9 mouse cellular contexts compared by ENCODE assay signal in genomic region chr10:117844279-117844678, GRCm38 (mm10). TPM values are rescaled to one million over a fixed set of nuclear protein-coding genes. Genes with fewer than 3 reads are reported as not detected.
DNase-seq lines count a peak whose midpoint lies in the region; ATAC-seq and TF ChIP-seq lines count a peak whose summit lies in the region.
"Had no signal": no experiment of that assay in that cellular context is flagged by ENCODE, and none has a peak within 500 bp of the region (broad histone marks: within the 10 kb centered on the region; RNA-seq: fewer than 3 reads in every experiment).

No protein-coding gene starts in this region.

- peaks cover 35% of the 10 kb centered on the region for H3K4me1 ChIP-seq in heart, embryonic 15.5 days (replicated peaks)
- H3K4me1 ChIP-seq in ES-E14 (ENCODE audit: control insufficient read depth in 2 of 2, insufficient read depth in 2 of 2, low read length in 2 of 2, poor library complexity in 1 of 2): peaks cover 4 to 7% of the 10 kb centered on the region in 2 experiments; a peak in 2 of 4 replicates
- H3K4me1 ChIP-seq in hindbrain, embryonic 11.5 days (replicated peaks; ENCODE audit: control insufficient read depth, insufficient read depth, low read length): peaks cover 4% of the 10 kb centered on the region; the same call in 1 of the 2 replicates
- peaks cover 29% of the 10 kb centered on the region for H3K4me1 ChIP-seq in midbrain, embryonic 10.5 days

- H3K36me3 ChIP-seq in heart, embryonic 15.5 days: no peaks in the 10 kb centered on the region
- no peaks in the 10 kb centered on the region for H3K36me3 ChIP-seq in ES-E14 (ENCODE audit: control insufficient read depth, insufficient read depth, low read length, poor library complexity, severe bottlenecking)
- no peaks in the 10 kb centered on the region for H3K36me3 ChIP-seq in hindbrain, embryonic 11.5 days (ENCODE audit: control insufficient read depth, insufficient read depth, low read length)
- no peaks in the 10 kb centered on the region for H3K36me3 ChIP-seq in midbrain, embryonic 10.5 days

- peak overlapping the region; percentile 99 for H3K9ac ChIP-seq in heart, embryonic 15.5 days
- no peak overlapping the region; the same call in 1 of the 2 replicates for H3K9ac ChIP-seq in ES-E14 (ENCODE audit: insufficient read depth, low read depth, low read length, poor library complexity, severe bottlenecking)
- no peak overlapping the region for H3K9ac ChIP-seq in hindbrain, embryonic 11.5 days (ENCODE audit: low read depth, low read length)

- H3K4me2 ChIP-seq in heart, embryonic 15.5 days: peak overlapping the region; percentile 71
- H3K4me2 ChIP-seq in hindbrain, embryonic 11.5 days (replicated peaks; ENCODE audit: low read depth, low read length): peak overlapping the region; percentile 67

- no peak for ATAC-seq in heart, embryonic 15.5 days (replicated peaks; ENCODE audit: insufficient number of reproducible peaks, insufficient read depth, low FRiP score, low read depth)
- ATAC-seq in hindbrain, embryonic 11.5 days (ENCODE audit: low FRiP score): no peak

- no peaks in the 10 kb centered on the region for H3K9me3 ChIP-seq in heart, embryonic 15.5 days (replicated peaks)
- no peaks in the 10 kb centered on the region for H3K9me3 ChIP-seq in ES-E14 (ENCODE audit: control insufficient read depth, insufficient read depth, low read depth, low read length)
- H3K9me3 ChIP-seq in hindbrain, embryonic 11.5 days (ENCODE audit: control insufficient read depth, low read length): no peaks in the 10 kb centered on the region
- no peaks in the 10 kb centered on the region for H3K9me3 ChIP-seq in midbrain, embryonic 10.5 days (replicated peaks)

- 16% methylated on average over 5 of the region's 5 CpGs for WGBS in heart, embryonic 15.5 days
- WGBS in hindbrain, embryonic 11.5 days: 48% methylated on average over 5 of the region's 5 CpGs
- 65% methylated on average over 5 of the region's 5 CpGs for WGBS in midbrain, embryonic 10.5 days

- H3K27me3 ChIP-seq in heart, embryonic 15.5 days: no peaks in the 10 kb centered on the region
- H3K27me3 ChIP-seq in hindbrain, embryonic 11.5 days (ENCODE audit: control insufficient read depth, insufficient read depth, low read length): no peaks in the 10 kb centered on the region
- H3K27me3 ChIP-seq in midbrain, embryonic 10.5 days (ENCODE audit: low read depth, poor library complexity, severe bottlenecking): no peaks in the 10 kb centered on the region; the same call in 1 of the 2 replicates
- H3K27me3 ChIP-seq: Patski had no signal

- peak overlapping the region; percentile 99 for H3K27ac ChIP-seq in heart, embryonic 15.5 days
- no peak overlapping the region; the same call in 1 of the 2 replicates for H3K27ac ChIP-seq in ES-E14 (ENCODE audit: insufficient read depth, low read depth, low read length, poor library complexity, severe bottlenecking)
- no peak overlapping the region for H3K27ac ChIP-seq in hindbrain, embryonic 11.5 days (ENCODE audit: low read depth, low read length)
- no peak overlapping the region for H3K27ac ChIP-seq in midbrain, embryonic 10.5 days (replicated peaks)

- DNase-seq in heart, adult 18-20 months: no peak
- no peak for DNase-seq in ES-E14 (ENCODE audit: low read depth, low spot score)
- DNase-seq in hindbrain, embryonic 11.5 days (ENCODE audit: low spot score): no peak
- no peak for DNase-seq in midbrain, embryonic 10.5 days (ENCODE audit: low spot score)
- no peak for DNase-seq in Muller cell, postnatal 12 days (ENCODE audit: inconsistent ontology term)
- no peak for DNase-seq in gastrocnemius, postnatal 36 days
- no peak for DNase-seq in embryo, embryonic 11 days

- in situ Hi-C loops in ES-E14 (cut with MboI; ENCODE audit: low sequenced_read_pairs in 2 of 2, unreplicated experiment in 2 of 2): no loop called here

- peak overlapping the region; percentile 97 for H3K4me3 ChIP-seq in heart, embryonic 15.5 days
- peak overlapping the region; percentile 77 to 99; a peak in 3 of 4 replicates for H3K4me3 ChIP-seq in ES-E14 (ENCODE audit: insufficient read depth in 1 of 2, low read depth in 1 of 2, low read length in 2 of 2, poor library complexity in 1 of 2, severe bottlenecking in 1 of 2)
- H3K4me3 ChIP-seq in hindbrain, embryonic 11.5 days (ENCODE audit: low read depth, low read length): peak overlapping the region; percentile 87
- H3K4me3 ChIP-seq in midbrain, embryonic 10.5 days: peak overlapping the region; percentile 74

- intact Hi-C loops in gastrocnemius, postnatal 36 days (cut with DNase I): no loop called here

TF ChIP-seq in ES-E14, 5 proteins besides CTCF, POLR2A, EP300 and RAD21:
- no peak for TF ChIP-seq ZNF384 (IDR thresholded peaks at IDR 0.05; ENCODE audit: low read depth, low read length)
- no peak for TF ChIP-seq HCFC1 (IDR thresholded peaks at IDR 0.05; ENCODE audit: borderline replicate concordance, insufficient read depth, low read length)
- TF ChIP-seq MAFK (IDR thresholded peaks at IDR 0.05; ENCODE audit: insufficient read depth, low read depth, low read length): no peak
- TF ChIP-seq CHD2 (IDR thresholded peaks at IDR 0.05; ENCODE audit: low read depth, low read length): no peak
- TF ChIP-seq ZC3H11A (IDR thresholded peaks at IDR 0.05; ENCODE audit: borderline replicate concordance, low read depth, low read length): no peak
TF ChIP-seq in ES-E14: peak in this region for 0.

RNA-seq across cellular contexts. Expression of gene Rap1b, which starts 1.6 kb away (rescaled TPM):
- polyA plus RNA-seq in heart, embryonic 15.5 days (2015; fragmentation: Nextera tagmentation; extraction: Ambion mirVana): 112 and 128 TPM in 2 replicates
- 10 to 100 TPM; 48.1 to 52.0 TPM for total RNA-seq in heart, adult 18-20 months (2021)
- 26.1 and 49.6 TPM in 2 replicates for total RNA-seq in ES-E14 (2012; rRNA removed)
- 176 and 181 TPM in 2 replicates for polyA plus RNA-seq in hindbrain, embryonic 11.5 days (2014; fragmentation: Nextera tagmentation; extraction: Ambion mirVana)
- 144 and 146 TPM in 2 replicates for polyA plus RNA-seq in midbrain, embryonic 10.5 days (2016; fragmentation: Nextera tagmentation; extraction: Ambion mirVana)
- 10 to 100 TPM; 20.2 to 22.4 TPM for total RNA-seq in gastrocnemius, postnatal 36 days (2021)

RNA-seq across cellular contexts. Expression of gene Nup107, which starts 51.8 kb away (rescaled TPM):
- 35.6 and 38.9 TPM in 2 replicates for polyA plus RNA-seq in heart, embryonic 15.5 days (2015; fragmentation: Nextera tagmentation; extraction: Ambion mirVana)
- total RNA-seq in heart, adult 18-20 months (2021): 1 to 10 TPM; 7.3 to 8.7 TPM
- 70.7 and 80.8 TPM in 2 replicates for total RNA-seq in ES-E14 (2012; rRNA removed)
- 82.8 and 95.8 TPM in 2 replicates for polyA plus RNA-seq in hindbrain, embryonic 11.5 days (2014; fragmentation: Nextera tagmentation; extraction: Ambion mirVana)
- 95.5 and 104 TPM in 2 replicates for polyA plus RNA-seq in midbrain, embryonic 10.5 days (2016; fragmentation: Nextera tagmentation; extraction: Ambion mirVana)
- 1 to 10 TPM; 4.3 to 5.5 TPM for total RNA-seq in gastrocnemius, postnatal 36 days (2021)
